Mouse (Mus musculus) spleen, postnatal 4 days (tissue): ENCODE results near the gene Tnrc6c.

Source experiments
- DNase-seq, 2 experiments: peaks; one replicate each; pipeline ENCODE4 v3.0.0; 2022; ENCODE audit warnings: low spot score in 2 of 2

Gene Tnrc6c

GRCm38 (mm10) chr11:117676649-117677048 is 22.6 kb downstream of the Tnrc6c start:
- DNase-seq = no peak

GRCm38 (mm10) chr11:117677111-117677510 is 23.0 kb downstream of the Tnrc6c start:
- DNase-seq = no peak

GRCm38 (mm10) chr11:117677594-117677993 is 23.5 kb downstream of the Tnrc6c start:
- DNase-seq = no peak

GRCm38 (mm10) chr11:117678155-117678554 is 24.1 kb downstream of the Tnrc6c start:
- no peak for DNase-seq

GRCm38 (mm10) chr11:117678740-117679139 is 24.7 kb downstream of the Tnrc6c start:
- no peak for DNase-seq

GRCm38 (mm10) chr11:117684640-117685039 is 30.6 kb downstream of the Tnrc6c start:
- DNase-seq = no peak

- no peak for DNase-seq
Measured at GRCm38 (mm10) chr11:117685461-117685860, 31.4 kb downstream of the Tnrc6c start.

- no peak for DNase-seq
Measured at GRCm38 (mm10) chr11:117686021-117686420, 31.9 kb downstream of the Tnrc6c start.

- DNase-seq = no peak
Measured at GRCm38 (mm10) chr11:117688603-117689002, 34.5 kb downstream of the Tnrc6c start.

- DNase-seq = no peak
Measured at GRCm38 (mm10) chr11:117691311-117691710, 37.2 kb downstream of the Tnrc6c start.

- DNase-seq = no peak
Measured at GRCm38 (mm10) chr11:117694050-117694449, 40.0 kb downstream of the Tnrc6c start.

GRCm38 (mm10) chr11:117696585-117696984 is 42.5 kb downstream of the Tnrc6c start:
- no peak for DNase-seq

GRCm38 (mm10) chr11:117700871-117701270 is 46.8 kb downstream of the Tnrc6c start:
- no peak for DNase-seq

- DNase-seq = no peak
Measured at GRCm38 (mm10) chr11:117706267-117706666, 52.2 kb downstream of the Tnrc6c start.

GRCm38 (mm10) chr11:117707238-117707637 is 53.1 kb downstream of the Tnrc6c start:
- no peak for DNase-seq

- DNase-seq = peak; percentile 60 to 82
Measured at GRCm38 (mm10) chr11:117709308-117709707, 55.2 kb downstream of the Tnrc6c start.

- no peak for DNase-seq
Measured at GRCm38 (mm10) chr11:117710815-117711294, 56.8 kb downstream of the Tnrc6c start.

GRCm38 (mm10) chr11:117712065-117712464 is 58.0 kb downstream of the Tnrc6c start:
- no peak for DNase-seq

GRCm38 (mm10) chr11:117713375-117713774 is 59.3 kb downstream of the Tnrc6c start:
- DNase-seq = no peak

GRCm38 (mm10) chr11:117718838-117719237 is 64.7 kb downstream of the Tnrc6c start:
- DNase-seq = no peak

GRCm38 (mm10) chr11:117724604-117725301 is 70.7 kb downstream of the Tnrc6c start:
- DNase-seq = no peak

- DNase-seq = no peak
Measured at GRCm38 (mm10) chr11:117727031-117727430, 72.9 kb downstream of the Tnrc6c start.

GRCm38 (mm10) chr11:117728245-117728644 is 74.2 kb downstream of the Tnrc6c start:
- DNase-seq = no peak

GRCm38 (mm10) chr11:117728841-117729240 is 74.8 kb downstream of the Tnrc6c start:
- no peak for DNase-seq
